Mouse (Mus musculus) liver, embryonic 14 days (tissue): Measurements from ENCODE around the gene Tsr2. TPM values are rescaled to one million over a fixed set of nuclear protein-coding genes. Genes with fewer than 3 reads are reported as not detected.

Experiments
- polyA plus RNA-seq: library from polyadenylated mRNA; depleted of rRNA; stranded (reverse); fragments of >200 nt; gene quantifications from 2 replicates; pipeline ENCODE4 v1.2.3, GENCODE M21; 2012; rRNA removed

Gene Tsr2
- 9.3 and 10.0 TPM in 2 replicates for polyA plus RNA-seq

GRCm38 (mm10) chrX:151096171-151097058, at the start of gene Tsr2:
TSS of gene Tsr2 (minus strand) at chrX:151096543.

GRCm38 (mm10) chrX:151045850-151046249, 50.5 kb downstream of the Tsr2 start, which contains the start of gene Fgd1:
TSS of gene Fgd1 (plus strand) at chrX:151046150.

Other genes starting within 250 kb of the Tsr2 start
- 5.8 and 6.6 TPM in 2 replicates for gene Gnl3l, start 79.2 kb downstream of the Tsr2 start, polyA plus RNA-seq
- 3.1 and 3.7 TPM in 2 replicates for gene Fgd1, start 50.4 kb downstream of the Tsr2 start, polyA plus RNA-seq
- gene Wnk3, start 101.5 kb upstream of the Tsr2 start, polyA plus RNA-seq, result 0.03 and 0.08 TPM in 2 replicates
- gene Fam120c, start 247.6 kb upstream of the Tsr2 start, polyA plus RNA-seq, result 0.45 and 0.56 TPM in 2 replicates